In the genomic region with DNA sequence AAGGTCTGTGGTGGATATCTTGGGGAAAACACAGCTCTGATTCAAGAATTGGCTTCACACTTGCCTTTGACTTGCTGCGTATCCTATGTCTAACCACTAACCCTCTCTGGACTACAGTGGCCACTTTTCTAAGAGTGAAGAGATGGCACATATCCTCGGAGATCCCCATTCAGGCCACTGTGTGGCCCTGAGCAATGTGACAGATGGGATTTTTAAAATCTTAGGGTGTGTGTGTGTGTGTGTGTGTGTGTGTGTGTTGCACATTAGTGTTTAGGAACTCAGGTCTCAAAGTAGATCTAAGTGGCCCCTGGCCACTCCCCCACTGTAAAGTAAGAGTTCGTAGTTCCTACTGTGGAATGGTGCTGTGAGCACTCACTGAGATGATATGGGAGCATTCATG, we compare ENCODE assay signal across 13 mouse cellular contexts. TPM values are rescaled to one million over a fixed set of nuclear protein-coding genes. Genes with fewer than 3 reads are reported as not detected.
DNase-seq lines count a peak whose midpoint lies in the region; ATAC-seq lines count a peak whose summit lies in the region.
"Had no signal": no experiment of that assay in that cellular context is flagged by ENCODE, and none has a peak within 500 bp of the region (broad histone marks: within the 10 kb centered on the region; RNA-seq: fewer than 3 reads in every experiment).

No protein-coding gene starts in this region.

- peaks cover 30% of the 10 kb centered on the region for H3K4me1 ChIP-seq in heart, embryonic 13.5 days
- peaks cover 16% of the 10 kb centered on the region; the same call in 1 of the 2 replicates for H3K4me1 ChIP-seq in embryonic facial prominence, embryonic 14.5 days (ENCODE audit: control insufficient read depth, insufficient read depth, low read length)
- peaks cover 29% of the 10 kb centered on the region for H3K4me1 ChIP-seq in hindbrain, embryonic 16.5 days (ENCODE audit: control insufficient read depth, insufficient read depth, low read depth, low read length)
- H3K4me1 ChIP-seq in neural tube, embryonic 12.5 days = peaks cover 35% of the 10 kb centered on the region
- H3K4me1 ChIP-seq in kidney, embryonic 14.5 days (ENCODE audit: control insufficient read depth, insufficient read depth, low read length) = peaks cover 5% of the 10 kb centered on the region; the same call in 1 of the 2 replicates

- H3K27ac ChIP-seq in heart, embryonic 13.5 days (replicated peaks) = no peak overlapping the region
- H3K27ac ChIP-seq in embryonic facial prominence, embryonic 14.5 days (replicated peaks; ENCODE audit: low read depth, low read length) = no peak overlapping the region
- no peak overlapping the region for H3K27ac ChIP-seq in hindbrain, embryonic 16.5 days (ENCODE audit: low read depth, low read length)
- H3K27ac ChIP-seq in neural tube, embryonic 12.5 days = no peak overlapping the region
- H3K27ac ChIP-seq in kidney, embryonic 14.5 days (ENCODE audit: low read depth, low read length) = no peak overlapping the region
- H3K27ac ChIP-seq: macrophage had no signal

- H3K36me3 ChIP-seq in heart, embryonic 13.5 days = no peaks in the 10 kb centered on the region
- no peaks in the 10 kb centered on the region for H3K36me3 ChIP-seq in embryonic facial prominence, embryonic 14.5 days (ENCODE audit: control insufficient read depth, insufficient read depth, low read length)
- H3K36me3 ChIP-seq in hindbrain, embryonic 16.5 days (ENCODE audit: control insufficient read depth, insufficient read depth, low read length) = no peaks in the 10 kb centered on the region
- H3K36me3 ChIP-seq in neural tube, embryonic 12.5 days = no peaks in the 10 kb centered on the region
- H3K36me3 ChIP-seq in kidney, embryonic 14.5 days (ENCODE audit: control insufficient read depth, insufficient read depth, low read length) = no peaks in the 10 kb centered on the region

- 0 out of 2 replicates have a peak overlapping the region, but pooled peaks have one; percentile 5 for H3K9ac ChIP-seq in heart, embryonic 13.5 days
- H3K9ac ChIP-seq in embryonic facial prominence, embryonic 14.5 days (ENCODE audit: low read depth, low read length) = no peak overlapping the region
- no peak overlapping the region for H3K9ac ChIP-seq in hindbrain, embryonic 16.5 days (ENCODE audit: low read depth, low read length)
- peak overlapping the region; percentile 81; the same call in 1 of the 2 replicates for H3K9ac ChIP-seq in neural tube, embryonic 12.5 days
- no peak overlapping the region for H3K9ac ChIP-seq in kidney, embryonic 14.5 days (ENCODE audit: low read depth, low read length)

- H3K27me3 ChIP-seq in heart, embryonic 13.5 days (replicated peaks) = peaks cover 49% of the 10 kb centered on the region
- H3K27me3 ChIP-seq in embryonic facial prominence, embryonic 14.5 days (replicated peaks; ENCODE audit: control insufficient read depth, insufficient read depth, low read length) = peaks cover 6% of the 10 kb centered on the region; the same call in 1 of the 2 replicates
- no peaks in the 10 kb centered on the region; the same call in none of the 2 replicates for H3K27me3 ChIP-seq in hindbrain, embryonic 16.5 days (replicated peaks; ENCODE audit: control insufficient read depth, insufficient read depth, low read length)
- peaks cover 17% of the 10 kb centered on the region for H3K27me3 ChIP-seq in neural tube, embryonic 12.5 days (replicated peaks)
- peaks cover 16% of the 10 kb centered on the region for H3K27me3 ChIP-seq in kidney, embryonic 14.5 days (ENCODE audit: control insufficient read depth, insufficient read depth, low read length)
- H3K27me3 ChIP-seq: Patski had no signal

- no peaks in the 10 kb centered on the region for H3K9me3 ChIP-seq in heart, embryonic 13.5 days
- no peaks in the 10 kb centered on the region for H3K9me3 ChIP-seq in embryonic facial prominence, embryonic 14.5 days (ENCODE audit: control insufficient read depth, low read length)
- H3K9me3 ChIP-seq in hindbrain, embryonic 16.5 days (ENCODE audit: control insufficient read depth, low read length) = no peaks in the 10 kb centered on the region
- H3K9me3 ChIP-seq in neural tube, embryonic 12.5 days = no peaks in the 10 kb centered on the region
- no peaks in the 10 kb centered on the region for H3K9me3 ChIP-seq in kidney, embryonic 14.5 days (ENCODE audit: control insufficient read depth, low read length)

- peak overlapping the region; percentile 70 for H3K4me2 ChIP-seq in heart, embryonic 13.5 days
- H3K4me2 ChIP-seq in embryonic facial prominence, embryonic 14.5 days (ENCODE audit: low read depth, low read length) = peak overlapping the region; percentile 84
- H3K4me2 ChIP-seq in hindbrain, embryonic 16.5 days (ENCODE audit: low read length) = peak overlapping the region; percentile 71
- peak overlapping the region; percentile 92 for H3K4me2 ChIP-seq in neural tube, embryonic 12.5 days (replicated peaks)
- H3K4me2 ChIP-seq in kidney, embryonic 14.5 days (replicated peaks; ENCODE audit: low read depth, low read length) = no peak overlapping the region

- peak overlapping the region; percentile 54; the same call in 1 of the 2 replicates for H3K4me3 ChIP-seq in heart, embryonic 13.5 days
- peak overlapping the region; percentile 60 for H3K4me3 ChIP-seq in embryonic facial prominence, embryonic 14.5 days (ENCODE audit: low read depth, low read length)
- peak overlapping the region; percentile 72 for H3K4me3 ChIP-seq in hindbrain, embryonic 16.5 days (ENCODE audit: low read length)
- H3K4me3 ChIP-seq in neural tube, embryonic 12.5 days = no peak overlapping the region
- H3K4me3 ChIP-seq in kidney, embryonic 14.5 days (ENCODE audit: low read length) = no peak overlapping the region

- 79% methylated on average over 3 of the region's 3 CpGs for WGBS in heart, embryonic 13.5 days
- WGBS in embryonic facial prominence, embryonic 14.5 days = 73% methylated on average over 3 of the region's 3 CpGs
- 86% methylated on average over 3 of the region's 3 CpGs for WGBS in hindbrain, embryonic 16.5 days
- WGBS in neural tube, embryonic 12.5 days = 83% methylated on average over 3 of the region's 3 CpGs
- WGBS in kidney, embryonic 14.5 days = 76% methylated on average over 3 of the region's 3 CpGs

- DNase-seq in heart, adult 18-20 months = no peak
- DNase-seq in embryonic facial prominence, embryonic 14.5 days (ENCODE audit: low spot score) = no peak
- no peak for DNase-seq in gastrocnemius, postnatal 25 days
- no peak for DNase-seq in left cerebral cortex, adult 9 months (ENCODE audit: low spot score in 2 of 2)
- DNase-seq: layer of hippocampus, postnatal 36 days had no signal

- ATAC-seq in heart, embryonic 13.5 days (ENCODE audit: extremely low read depth, insufficient number of reproducible peaks, low FRiP score, low TSS enrichment) = no peak
- ATAC-seq in embryonic facial prominence, embryonic 14.5 days (ENCODE audit: low read depth) = no peak
- ATAC-seq in hindbrain, embryonic 16.5 days = no peak
- ATAC-seq in neural tube, embryonic 12.5 days (ENCODE audit: low FRiP score, low read depth) = no peak
- ATAC-seq in kidney, embryonic 14.5 days (ENCODE audit: low FRiP score, low TSS enrichment) = no peak
- ATAC-seq: Patski had no signal

RNA-seq across cellular contexts. Expression of a gene that starts 1.9 kb away (rescaled TPM):
- polyA plus RNA-seq in heart, embryonic 13.5 days (2015; fragmentation: Nextera tagmentation; extraction: Ambion mirVana) = 3.8 and 4.0 TPM in 2 replicates
- under 1 TPM; 0.22 to 0.23 TPM for total RNA-seq in heart, adult 18-20 months (2021)
- 6.4 and 8.7 TPM in 2 replicates for polyA plus RNA-seq in embryonic facial prominence, embryonic 14.5 days (2014; fragmentation: Nextera tagmentation; extraction: Ambion mirVana)
- 13.3 and 14.5 TPM in 2 replicates for polyA plus RNA-seq in hindbrain, embryonic 16.5 days (2015; fragmentation: Nextera tagmentation; extraction: Ambion mirVana)
- 16.5 and 19.2 TPM in 2 replicates for polyA plus RNA-seq in neural tube, embryonic 12.5 days (2016; fragmentation: Nextera tagmentation; extraction: Ambion mirVana)
- total RNA-seq in gastrocnemius, postnatal 25 days (2021) = under 1 TPM; 0.31 to 0.46 TPM
- polyA plus RNA-seq in kidney, embryonic 14.5 days (2014; fragmentation: Nextera tagmentation; extraction: Ambion mirVana) = 2.5 and 3.7 TPM in 2 replicates
- total RNA-seq: common myeloid progenitor, adult 5-6 weeks had no signal
- polyA plus RNA-seq: C2C12, macrophage had no signal

Comparison
In these comparisons a context has a peak if more than half of its experiments do, and no peak if none do; other contexts are left out.
1. H3K4me3 ChIP-seq: peak in heart, embryonic 13.5 days (single experiment), embryonic facial prominence, embryonic 14.5 days (single experiment) and hindbrain, embryonic 16.5 days (single experiment); none in neural tube, embryonic 12.5 days (single experiment) and kidney, embryonic 14.5 days (single experiment).
2. H3K9ac ChIP-seq: peak in heart, embryonic 13.5 days (single experiment) and neural tube, embryonic 12.5 days (single experiment); none in embryonic facial prominence, embryonic 14.5 days (single experiment), hindbrain, embryonic 16.5 days (single experiment) and kidney, embryonic 14.5 days (single experiment).